ENCODE assay signal across 21 mouse cellular contexts in genomic region chr6:117611965-117612364, GRCm38 (mm10).
DNase-seq lines count a peak whose midpoint lies in the region; ATAC-seq and TF ChIP-seq lines count a peak whose summit lies in the region.
"Had no signal": no experiment of that assay in that cellular context is flagged by ENCODE, and none has a peak within 500 bp of the region (broad histone marks: within the 10 kb centered on the region; RNA-seq: fewer than 3 reads in every experiment).

No protein-coding gene starts in this region.

- intact Hi-C loops in left cerebral cortex, postnatal 25 days (cut with DNase I), result no loop called here

- no peak overlapping the region for H3K27ac ChIP-seq in intestine, postnatal 0 days (ENCODE audit: low read depth, low read length)
- H3K27ac ChIP-seq in intestine, embryonic 16.5 days (ENCODE audit: low read length), result no peak overlapping the region
- no peak overlapping the region; the same call in 1 of the 2 replicates for H3K27ac ChIP-seq in limb, embryonic 10.5 days
- H3K27ac ChIP-seq in liver, embryonic 15.5 days (replicated peaks), result peak overlapping the region; percentile 41; the same call in 1 of the 2 replicates
- H3K27ac ChIP-seq: embryonic facial prominence, embryonic 15.5 days; forebrain, embryonic 10.5 days; hindbrain, embryonic 12.5 days; stomach, postnatal 0 days had no signal

- no peak for TF ChIP-seq CTCF in intestine, postnatal 0 days (IDR thresholded peaks at IDR 0.05; ENCODE audit: low read depth)

- ATAC-seq in erythroblast, adult 5-6 weeks (replicated peaks; ENCODE audit: low FRiP score, poor library complexity, severe bottlenecking), result no peak
- ATAC-seq in intestine, postnatal 0 days, result no peak
- no peak for ATAC-seq in intestine, embryonic 16.5 days
- no peak for ATAC-seq in liver, embryonic 15.5 days (ENCODE audit: insufficient read depth)
- ATAC-seq: forebrain, postnatal 0 days had no signal

- H3K4me3 ChIP-seq in erythroblast, embryonic 14.5 days (replicated peaks), result peak overlapping the region; percentile 10
- no peak overlapping the region for H3K4me3 ChIP-seq in intestine, postnatal 0 days (ENCODE audit: low read depth, low read length)
- no peak overlapping the region for H3K4me3 ChIP-seq in intestine, embryonic 16.5 days (ENCODE audit: low read length)
- H3K4me3 ChIP-seq in limb, embryonic 10.5 days, result no peak overlapping the region
- H3K4me3 ChIP-seq in liver, embryonic 15.5 days (replicated peaks), result peak overlapping the region; percentile 35
- H3K4me3 ChIP-seq: embryonic facial prominence, embryonic 15.5 days; forebrain, embryonic 10.5 days; heart, embryonic 12.5 days; hindbrain, embryonic 12.5 days had no signal

- DNase-seq in limb, embryonic 10.5 days (ENCODE audit: low spot score), result peak; percentile 28
- no peak for DNase-seq in retina, embryonic 14.5 days (ENCODE audit: low spot score)
- DNase-seq in left cerebral cortex, postnatal 25 days (ENCODE audit: low spot score in 2 of 2), result no peak
- DNase-seq: adrenal gland, postnatal 14 days; cerebellum, adult 2 months; cerebellum, postnatal 36 days; forebrain, postnatal 0 days; heart, postnatal 14 days; lung, postnatal 4 days; midbrain, embryonic 14.5 days; right cerebral cortex, postnatal 14 days had no signal

- H3K4me1 ChIP-seq in erythroblast, embryonic 14.5 days (ENCODE audit: control insufficient read depth), result no peaks in the 10 kb centered on the region
- no peaks in the 10 kb centered on the region for H3K4me1 ChIP-seq in intestine, postnatal 0 days (replicated peaks; ENCODE audit: control insufficient read depth, insufficient read depth, low read length)
- H3K4me1 ChIP-seq in intestine, embryonic 16.5 days (ENCODE audit: control insufficient read depth, insufficient read depth, low read length), result peaks cover 10% of the 10 kb centered on the region; the same call in 1 of the 2 replicates
- H3K4me1 ChIP-seq in limb, embryonic 10.5 days, result peaks cover 54% of the 10 kb centered on the region
- no peaks in the 10 kb centered on the region for H3K4me1 ChIP-seq in liver, embryonic 15.5 days (replicated peaks)
- H3K4me1 ChIP-seq: hindbrain, embryonic 12.5 days had no signal

- no peaks in the 10 kb centered on the region for H3K27me3 ChIP-seq in erythroblast, embryonic 14.5 days (ENCODE audit: control insufficient read depth)
- H3K27me3 ChIP-seq in intestine, postnatal 0 days (replicated peaks; ENCODE audit: control insufficient read depth, insufficient read depth, low read length), result no peaks in the 10 kb centered on the region
- H3K27me3 ChIP-seq in intestine, embryonic 16.5 days (replicated peaks; ENCODE audit: control insufficient read depth, insufficient read depth, low read length), result no peaks in the 10 kb centered on the region
- H3K27me3 ChIP-seq in limb, embryonic 10.5 days (ENCODE audit: low read depth, poor library complexity, severe bottlenecking), result no peaks in the 10 kb centered on the region
- no peaks in the 10 kb centered on the region for H3K27me3 ChIP-seq in liver, embryonic 15.5 days
- H3K27me3 ChIP-seq: embryonic facial prominence, embryonic 15.5 days; hindbrain, embryonic 12.5 days had no signal

- peaks cover 9% of the 10 kb centered on the region; the same call in 1 of the 2 replicates for H3K9me3 ChIP-seq in erythroblast, embryonic 14.5 days (ENCODE audit: control insufficient read depth, low read length)
- H3K9me3 ChIP-seq in intestine, postnatal 0 days (ENCODE audit: control insufficient read depth), result no peaks in the 10 kb centered on the region
- no peaks in the 10 kb centered on the region for H3K9me3 ChIP-seq in intestine, embryonic 16.5 days (ENCODE audit: control insufficient read depth, low read length)
- H3K9me3 ChIP-seq in limb, embryonic 10.5 days (replicated peaks), result no peaks in the 10 kb centered on the region
- no peaks in the 10 kb centered on the region for H3K9me3 ChIP-seq in liver, embryonic 15.5 days (replicated peaks)
- H3K9me3 ChIP-seq: embryonic facial prominence, embryonic 15.5 days; forebrain, embryonic 10.5 days; heart, embryonic 12.5 days; hindbrain, embryonic 12.5 days had no signal

- no peak overlapping the region for H3K9ac ChIP-seq in intestine, postnatal 0 days (ENCODE audit: low read depth, low read length)
- H3K9ac ChIP-seq in intestine, embryonic 16.5 days (ENCODE audit: low read depth, low read length), result no peak overlapping the region
- no peak overlapping the region for H3K9ac ChIP-seq in liver, embryonic 15.5 days
- H3K9ac ChIP-seq: embryonic facial prominence, embryonic 15.5 days; forebrain, postnatal 0 days; heart, embryonic 12.5 days; hindbrain, embryonic 12.5 days had no signal

- no peaks in the 10 kb centered on the region for H3K36me3 ChIP-seq in erythroblast, embryonic 14.5 days (ENCODE audit: control insufficient read depth)
- no peaks in the 10 kb centered on the region for H3K36me3 ChIP-seq in intestine, postnatal 0 days (ENCODE audit: control insufficient read depth, insufficient read depth)
- H3K36me3 ChIP-seq in intestine, embryonic 16.5 days (ENCODE audit: control insufficient read depth, insufficient read depth, low read length), result no peaks in the 10 kb centered on the region
- H3K36me3 ChIP-seq in limb, embryonic 10.5 days, result no peaks in the 10 kb centered on the region
- no peaks in the 10 kb centered on the region for H3K36me3 ChIP-seq in liver, embryonic 15.5 days (replicated peaks)
- H3K36me3 ChIP-seq: embryonic facial prominence, embryonic 15.5 days; forebrain, embryonic 10.5 days; heart, embryonic 12.5 days; hindbrain, embryonic 12.5 days had no signal

- peak overlapping the region; percentile 37; the same call in 1 of the 2 replicates for H3K4me2 ChIP-seq in intestine, postnatal 0 days (replicated peaks; ENCODE audit: low read depth)
- H3K4me2 ChIP-seq in intestine, embryonic 16.5 days (ENCODE audit: low read depth, low read length), result no peak overlapping the region
- peak overlapping the region; percentile 37 for H3K4me2 ChIP-seq in liver, embryonic 15.5 days
- H3K4me2 ChIP-seq: embryonic facial prominence, embryonic 15.5 days; heart, embryonic 12.5 days; hindbrain, embryonic 12.5 days had no signal

- WGBS in intestine, postnatal 0 days, result 81% methylated on average over 8 of the region's 8 CpGs
- WGBS in intestine, embryonic 16.5 days, result 92% methylated on average over 8 of the region's 8 CpGs
- 95% methylated on average over 8 of the region's 8 CpGs for WGBS in limb, embryonic 10.5 days
- 71% methylated on average over 8 of the region's 8 CpGs for WGBS in liver, embryonic 15.5 days (ENCODE audit: insufficient replicate concordance)

Comparison
In these comparisons a context has a peak if more than half of its experiments do, and no peak if none do; other contexts are left out.
1. H3K4me3 ChIP-seq: peak in erythroblast, embryonic 14.5 days (single experiment) and liver, embryonic 15.5 days (single experiment); none in intestine, postnatal 0 days (single experiment), intestine, embryonic 16.5 days (single experiment) and limb, embryonic 10.5 days (single experiment).